Mouse (Mus musculus): ENCODE measurements around the gene Araf. TPM values are rescaled to one million over a fixed set of nuclear protein-coding genes. Genes with fewer than 3 reads are reported as not detected.
"Not testable (repeated sequence)": the region's sequence is repeated elsewhere in the genome, so short reads cannot be mapped to it uniquely, and the experiment has no call there.

The Araf gene
- polyA plus RNA-seq, 1 experiment from 2014 or later = 295 TPM

GRCm38 (mm10) chrX:20793230-20793629 lies 4.4 kb upstream of the Araf start:
- no peaks in the 10 kb centered on the region for H3K4me1 ChIP-seq (replicated peaks; ENCODE audit: control insufficient read depth, insufficient read depth, low read length)
- no peak overlapping the region for H3K4me3 ChIP-seq (replicated peaks; ENCODE audit: low read length)
- no peak overlapping the region for H3K27ac ChIP-seq (ENCODE audit: low read length)
- no peaks in the 10 kb centered on the region for H3K27me3 ChIP-seq (replicated peaks; ENCODE audit: control insufficient read depth, insufficient read depth, low read length)
- ATAC-seq = no peak
- H3K9me3 ChIP-seq (ENCODE audit: control insufficient read depth, low read length) = no peaks in the 10 kb centered on the region
- 56% methylated on average over 7 of the region's 7 CpGs for WGBS
- no peak overlapping the region for H3K9ac ChIP-seq (replicated peaks; ENCODE audit: low read depth, low read length)
- no peaks in the 10 kb centered on the region for H3K36me3 ChIP-seq (ENCODE audit: control insufficient read depth, insufficient read depth)
- no peak overlapping the region for H3K4me2 ChIP-seq (ENCODE audit: low read length)

GRCm38 (mm10) chrX:20794229-20794628 lies 3.4 kb upstream of the Araf start:
- Histone ChIP-seq H3K36me3 (ENCODE audit: control insufficient read depth, insufficient read depth) (no peaks in the 10 kb centered on the region), H3K9ac (replicated peaks; ENCODE audit: low read depth, low read length) (no peak overlapping the region), H3K4me2 (ENCODE audit: low read length) (no peak overlapping the region), H3K4me3 (replicated peaks; ENCODE audit: low read length) (no peak overlapping the region), H3K4me1 (replicated peaks; ENCODE audit: control insufficient read depth, insufficient read depth, low read length) (no peaks in the 10 kb centered on the region), H3K9me3 (ENCODE audit: control insufficient read depth, low read length) (no peaks in the 10 kb centered on the region), H3K27ac (ENCODE audit: low read length) (no peak overlapping the region), H3K27me3 (replicated peaks; ENCODE audit: control insufficient read depth, insufficient read depth, low read length) (no peaks in the 10 kb centered on the region)
- 33% methylated on average over 5 of the region's 5 CpGs for WGBS
- no peak for ATAC-seq

- peak overlapping the region; percentile 68 for H3K9ac ChIP-seq (replicated peaks; ENCODE audit: low read depth, low read length)
- peak overlapping the region; percentile 96 for H3K27ac ChIP-seq (ENCODE audit: low read length)
- peak; percentile 99 for ATAC-seq
- WGBS = 19% methylated on average over 19 of the region's 21 CpGs
- H3K4me1 ChIP-seq (replicated peaks; ENCODE audit: control insufficient read depth, insufficient read depth, low read length) = no peaks in the 10 kb centered on the region
- no peaks in the 10 kb centered on the region for H3K27me3 ChIP-seq (replicated peaks; ENCODE audit: control insufficient read depth, insufficient read depth, low read length)
- H3K4me2 ChIP-seq (ENCODE audit: low read length) = peak overlapping the region; percentile 58
- peak overlapping the region; percentile 51 for H3K4me3 ChIP-seq (replicated peaks; ENCODE audit: low read length)
- H3K36me3 ChIP-seq (ENCODE audit: control insufficient read depth, insufficient read depth) = no peaks in the 10 kb centered on the region
- H3K9me3 ChIP-seq (ENCODE audit: control insufficient read depth, low read length) = no peaks in the 10 kb centered on the region
Measured at GRCm38 (mm10) chrX:20798141-20798796, 655 bp downstream of the Araf start.

- Histone ChIP-seq H3K4me1 (replicated peaks; ENCODE audit: control insufficient read depth, insufficient read depth, low read length) (no peaks in the 10 kb centered on the region), H3K9me3 (ENCODE audit: control insufficient read depth, low read length) (no peaks in the 10 kb centered on the region), H3K27me3 (replicated peaks; ENCODE audit: control insufficient read depth, insufficient read depth, low read length) (no peaks in the 10 kb centered on the region), H3K27ac (ENCODE audit: low read length) (peak overlapping the region; percentile 96), H3K4me3 (replicated peaks; ENCODE audit: low read length) (peak overlapping the region; percentile 51), H3K4me2 (ENCODE audit: low read length) (peak overlapping the region; percentile 58), H3K9ac (replicated peaks; ENCODE audit: low read depth, low read length) (peak overlapping the region; percentile 68), H3K36me3 (ENCODE audit: control insufficient read depth, insufficient read depth) (no peaks in the 10 kb centered on the region)
- WGBS = 22% methylated on average over 7 of the region's 7 CpGs
- ATAC-seq = 0 out of 2 replicates have a peak, but pooled peaks have one; percentile 1
Measured at GRCm38 (mm10) chrX:20798797-20799147, 1.2 kb downstream of the Araf start.

- WGBS = 72% methylated on average over 2 of the region's 2 CpGs
Measured at GRCm38 (mm10) chrX:20801456-20801855, 3.8 kb downstream of the Araf start.

GRCm38 (mm10) chrX:20804301-20804700 lies 6.7 kb downstream of the Araf start:
- not testable (repeated sequence) for H3K4me3 ChIP-seq (replicated peaks; ENCODE audit: low read length)

More at GRCm38 (mm10) chrX:20801456-20801855, 3.8 kb downstream of the Araf start:
- ATAC-seq = no peak
- H3K9me3 ChIP-seq (ENCODE audit: control insufficient read depth, low read length) = no peaks in the 10 kb centered on the region
- no peaks in the 10 kb centered on the region for H3K4me1 ChIP-seq (replicated peaks; ENCODE audit: control insufficient read depth, insufficient read depth, low read length)
- H3K9ac ChIP-seq (replicated peaks; ENCODE audit: low read depth, low read length) = no peak overlapping the region
- H3K4me3 ChIP-seq (replicated peaks; ENCODE audit: low read length) = no peak overlapping the region
- H3K27me3 ChIP-seq (replicated peaks; ENCODE audit: control insufficient read depth, insufficient read depth, low read length) = no peaks in the 10 kb centered on the region
- no peak overlapping the region for H3K4me2 ChIP-seq (ENCODE audit: low read length)
- H3K27ac ChIP-seq (ENCODE audit: low read length) = no peak overlapping the region
- no peaks in the 10 kb centered on the region for H3K36me3 ChIP-seq (ENCODE audit: control insufficient read depth, insufficient read depth)

GRCm38 (mm10) chrX:20806295-20806694 lies 8.7 kb downstream of the Araf start:
- H3K9ac ChIP-seq (replicated peaks; ENCODE audit: low read depth, low read length) = no peak overlapping the region
- no peak overlapping the region for H3K4me2 ChIP-seq (ENCODE audit: low read length)
- H3K36me3 ChIP-seq (ENCODE audit: control insufficient read depth, insufficient read depth) = no peaks in the 10 kb centered on the region
- no peaks in the 10 kb centered on the region for H3K4me1 ChIP-seq (replicated peaks; ENCODE audit: control insufficient read depth, insufficient read depth, low read length)
- 80% methylated on average over 1 of the region's 1 CpGs for WGBS
- no peak overlapping the region for H3K4me3 ChIP-seq (replicated peaks; ENCODE audit: low read length)
- H3K27ac ChIP-seq (ENCODE audit: low read length) = no peak overlapping the region
- no peak for ATAC-seq
- no peaks in the 10 kb centered on the region for H3K9me3 ChIP-seq (ENCODE audit: control insufficient read depth, low read length)
- H3K27me3 ChIP-seq (replicated peaks; ENCODE audit: control insufficient read depth, insufficient read depth, low read length) = no peaks in the 10 kb centered on the region

More at GRCm38 (mm10) chrX:20804301-20804700, 6.7 kb downstream of the Araf start:
- H3K9me3 ChIP-seq (ENCODE audit: control insufficient read depth, low read length); H3K27ac ChIP-seq (ENCODE audit: low read length); H3K9ac ChIP-seq (replicated peaks; ENCODE audit: low read depth, low read length); ATAC-seq; H3K36me3 ChIP-seq (ENCODE audit: control insufficient read depth, insufficient read depth); H3K4me1 ChIP-seq (replicated peaks; ENCODE audit: control insufficient read depth, insufficient read depth, low read length); H3K4me2 ChIP-seq (ENCODE audit: low read length); H3K27me3 ChIP-seq (replicated peaks; ENCODE audit: control insufficient read depth, insufficient read depth, low read length): not testable (repeated sequence)
- WGBS = 40% methylated on average over 1 of the region's 1 CpGs

- 75% methylated on average over 6 of the region's 6 CpGs for WGBS
- Histone ChIP-seq H3K4me1 (replicated peaks; ENCODE audit: control insufficient read depth, insufficient read depth, low read length) (no peaks in the 10 kb centered on the region), H3K9me3 (ENCODE audit: control insufficient read depth, low read length) (no peaks in the 10 kb centered on the region), H3K36me3 (ENCODE audit: control insufficient read depth, insufficient read depth) (no peaks in the 10 kb centered on the region), H3K27ac (ENCODE audit: low read length) (no peak overlapping the region), H3K27me3 (replicated peaks; ENCODE audit: control insufficient read depth, insufficient read depth, low read length) (no peaks in the 10 kb centered on the region), H3K4me3 (replicated peaks; ENCODE audit: low read length) (no peak overlapping the region), H3K9ac (replicated peaks; ENCODE audit: low read depth, low read length) (no peak overlapping the region), H3K4me2 (ENCODE audit: low read length) (no peak overlapping the region)
- no peak for ATAC-seq
Measured at GRCm38 (mm10) chrX:20816974-20817373, 19.4 kb downstream of the Araf start.

- Histone ChIP-seq H3K27ac (ENCODE audit: low read length) (no peak overlapping the region), H3K4me3 (replicated peaks; ENCODE audit: low read length) (peak overlapping the region; percentile 32), H3K9ac (replicated peaks; ENCODE audit: low read depth, low read length) (peak overlapping the region; percentile 41; the same call in 1 of the 2 replicates), H3K4me2 (ENCODE audit: low read length) (peak overlapping the region; percentile 51), H3K9me3 (ENCODE audit: control insufficient read depth, low read length) (no peaks in the 10 kb centered on the region), H3K4me1 (replicated peaks; ENCODE audit: control insufficient read depth, insufficient read depth, low read length) (no peaks in the 10 kb centered on the region), H3K27me3 (replicated peaks; ENCODE audit: control insufficient read depth, insufficient read depth, low read length) (no peaks in the 10 kb centered on the region), H3K36me3 (ENCODE audit: control insufficient read depth, insufficient read depth) (no peaks in the 10 kb centered on the region)
- peak; percentile 94 for ATAC-seq
- 23% methylated on average over 19 of the region's 19 CpGs for WGBS
Measured at GRCm38 (mm10) chrX:20819204-20819628, 21.6 kb downstream of the Araf start.

Data from forebrain, embryonic 16.5 days (tissue).